Mouse (Mus musculus) MEL (cell line): ENCODE results near the gene Wdr37. TPM values are rescaled to one million over a fixed set of nuclear protein-coding genes. Genes with fewer than 3 reads are reported as not detected.

Experiments used
- DNase-seq: peaks from one replicate; pipeline ENCODE4 v3.0.0; 2011; ENCODE audit warnings: low read depth, low spot score
- H3K27ac ChIP-seq: 2 replicates; pipeline ENCODE4 v1.5.1; 2012; ENCODE audit warnings: low read depth, mild to moderate bottlenecking, control low read depth, low read length, moderate library complexity; ENCODE audit not compliant: control insufficient read depth
- H3K27me3 ChIP-seq, 2 experiments: fragments of 150-350 bp in 1 of 2; sonication (generic) in 1 of 2; 2 replicates each; pipeline ENCODE4 v1.6.1; 2012; ENCODE audit warnings: low read length in 2 of 2, mild to moderate bottlenecking in 2 of 2, improper control_type of control experiment in 1 of 2, moderate library complexity in 1 of 2; ENCODE audit not compliant: insufficient read depth in 2 of 2, control insufficient read depth in 1 of 2
- H3K36me3 ChIP-seq, 2 experiments: 2 replicates each; pipeline ENCODE4 v1.6.1; 2012 to 2014; ENCODE audit warnings: low read length in 2 of 2, improper control_type of control experiment in 1 of 2, inconsistent platforms in 1 of 2, mild to moderate bottlenecking in 1 of 2; ENCODE audit not compliant: insufficient read depth in 2 of 2, control insufficient read depth in 1 of 2
- H3K4me1 ChIP-seq, 2 experiments: fragments of 150-350 bp in 1 of 2; sonication (generic) in 1 of 2; 2 replicates each; pipeline ENCODE4 v1.6.1; 2012; ENCODE audit warnings: low read length in 2 of 2, improper control_type of control experiment in 1 of 2, mild to moderate bottlenecking in 1 of 2; ENCODE audit not compliant: insufficient read depth in 2 of 2, control insufficient read depth in 1 of 2
- H3K4me3 ChIP-seq, 2 experiments: fragments of 150-350 bp in 1 of 2; sonication (generic) in 1 of 2; 2 replicates each; pipeline ENCODE4 v1.5.1; 2012; ENCODE audit warnings: low read depth in 2 of 2, low read length in 2 of 2, mild to moderate bottlenecking in 2 of 2, moderate library complexity in 2 of 2, control low read depth in 1 of 2, improper control_type of control experiment in 1 of 2; ENCODE audit not compliant: control insufficient read depth in 1 of 2, insufficient read depth in 1 of 2
- H3K79me2 ChIP-seq: 2 replicates; pipeline ENCODE4 v1.6.1; 2012; ENCODE audit warnings: mild to moderate bottlenecking, low read length, moderate library complexity; ENCODE audit not compliant: control insufficient read depth, poor library complexity, insufficient read depth
- H3K9ac ChIP-seq: 2 replicates; pipeline ENCODE4 v1.6.1; 2012; ENCODE audit warnings: low read depth, mild to moderate bottlenecking, control low read depth, low read length, moderate library complexity; ENCODE audit not compliant: control insufficient read depth, poor library complexity, severe bottlenecking
- H3K9me3 ChIP-seq: fragments of 150-350 bp; sonication (generic); replicated peaks from 2 replicates; pipeline ENCODE4 v1.6.1; 2012; ENCODE audit warnings: mild to moderate bottlenecking, low read length, improper control_type of control experiment, moderate library complexity; ENCODE audit not compliant: insufficient read depth
- BHLHE40 ChIP-seq: IDR thresholded peaks from 2 replicates; pipeline ENCODE4 v1.6.1; 2012; ENCODE audit warnings: low read depth, mild to moderate bottlenecking, inconsistent platforms, low read length, improper control_type of control experiment, borderline replicate concordance
- CHD2 ChIP-seq: IDR thresholded peaks from 2 replicates; pipeline ENCODE4 v1.6.1; 2011; ENCODE audit warnings: low read length, improper control_type of control experiment
- CTCF ChIP-seq, 3 experiments: IDR thresholded peaks in 2 of 3; conservative IDR thresholded peaks in 1 of 3; 2 replicates each; pipeline ENCODE4 v1.5.1; 2011 to 2012; ENCODE audit warnings: low read length in 3 of 3, low read depth in 2 of 3, mild to moderate bottlenecking in 2 of 3, improper control_type of control experiment in 1 of 3, inconsistent platforms in 1 of 3, mixed read lengths in 1 of 3, moderate library complexity in 1 of 3; ENCODE audit not compliant: control insufficient read depth in 1 of 3, insufficient read depth in 1 of 3, poor library complexity in 1 of 3, severe bottlenecking in 1 of 3
- ELF1 ChIP-seq: IDR thresholded peaks from 2 replicates; pipeline ENCODE4 v1.6.1; 2014; ENCODE audit warnings: low read depth, mild to moderate bottlenecking, inconsistent platforms, low read length, improper control_type of control experiment, moderate library complexity
- HCFC1 ChIP-seq: IDR thresholded peaks from 2 replicates; pipeline ENCODE4 v1.6.1; 2012; ENCODE audit warnings: low read depth, mild to moderate bottlenecking, inconsistent platforms, low read length, improper control_type of control experiment, moderate library complexity
- JUND ChIP-seq: IDR thresholded peaks from 2 replicates; pipeline ENCODE4 v1.6.1; 2011; ENCODE audit warnings: low read depth, mild to moderate bottlenecking, improper control_type of control experiment, low read length
- KAT2A ChIP-seq: conservative IDR thresholded peaks from 2 replicates; pipeline ENCODE4 v1.6.1; 2012; ENCODE audit warnings: low read depth, low read length, improper control_type of control experiment, inconsistent platforms
- MAFK ChIP-seq: IDR thresholded peaks from 2 replicates; pipeline ENCODE4 v1.6.1; 2011; ENCODE audit warnings: low read depth, mild to moderate bottlenecking, low read length, improper control_type of control experiment, borderline replicate concordance
- MAX ChIP-seq: IDR thresholded peaks from 2 replicates; pipeline ENCODE4 v1.6.1; 2011; ENCODE audit warnings: low read length, improper control_type of control experiment
- MEF2A ChIP-seq: IDR thresholded peaks from 2 replicates; pipeline ENCODE4 v1.6.1; 2014; ENCODE audit warnings: low read depth, mild to moderate bottlenecking, inconsistent platforms, low read length, improper control_type of control experiment; ENCODE audit not compliant: poor library complexity, insufficient replicate concordance, severe bottlenecking; ENCODE audit errors: extremely low read depth
- MYB ChIP-seq: IDR thresholded peaks from 2 replicates; pipeline ENCODE4 v1.6.1; 2011; ENCODE audit warnings: mild to moderate bottlenecking, low read depth, low read length, improper control_type of control experiment
- NELFE ChIP-seq: IDR thresholded peaks from 2 replicates; pipeline ENCODE4 v1.6.1; 2011; ENCODE audit warnings: low read depth, low read length, improper control_type of control experiment
- NRF1 ChIP-seq: IDR thresholded peaks from 2 replicates; pipeline ENCODE4 v1.6.1; 2014; ENCODE audit warnings: low read depth, mild to moderate bottlenecking, inconsistent platforms, low read length, improper control_type of control experiment, moderate library complexity; ENCODE audit not compliant: poor library complexity, insufficient read depth, severe bottlenecking
- POLR2A ChIP-seq, 2 experiments: IDR thresholded peaks; 2 replicates each; pipeline ENCODE4 v1.6.1; 2011 to 2012; ENCODE audit warnings: low read length in 2 of 2, mild to moderate bottlenecking in 2 of 2, control low read depth in 1 of 2, improper control_type of control experiment in 1 of 2, low read depth in 1 of 2, moderate library complexity in 1 of 2; ENCODE audit not compliant: control insufficient read depth in 1 of 2, insufficient read depth in 1 of 2, poor library complexity in 1 of 2
- POLR2AphosphoS2 ChIP-seq: IDR thresholded peaks from 2 replicates; pipeline ENCODE4 v1.6.1; 2011; ENCODE audit warnings: low read length, improper control_type of control experiment
- RAD21 ChIP-seq: IDR thresholded peaks from 2 replicates; pipeline ENCODE4 v1.6.1; 2011; ENCODE audit warnings: mild to moderate bottlenecking, low read depth, low read length, improper control_type of control experiment
- RCOR1 ChIP-seq: IDR thresholded peaks from 2 replicates; pipeline ENCODE4 v1.6.1; 2012; ENCODE audit warnings: low read depth, mild to moderate bottlenecking, inconsistent platforms, low read length, improper control_type of control experiment
- SIN3A ChIP-seq: IDR thresholded peaks from 2 replicates; pipeline ENCODE4 v1.6.1; 2012; ENCODE audit warnings: low read length, improper control_type of control experiment, inconsistent platforms
- SMC3 ChIP-seq: IDR thresholded peaks from 2 replicates; pipeline ENCODE4 v1.6.1; 2011; ENCODE audit warnings: low read depth, low read length, improper control_type of control experiment
- TAL1 ChIP-seq: IDR thresholded peaks from 2 replicates; pipeline ENCODE4 v1.6.1; 2012; ENCODE audit warnings: mild to moderate bottlenecking, inconsistent platforms, low read length, moderate library complexity, mixed read lengths
- TBP ChIP-seq: IDR thresholded peaks from 2 replicates; pipeline ENCODE4 v1.8.0; 2011; ENCODE audit warnings: low read depth, low read length, improper control_type of control experiment
- USF1 ChIP-seq: IDR thresholded peaks from 2 replicates; pipeline ENCODE4 v1.6.1; 2014; ENCODE audit warnings: low read depth, mild to moderate bottlenecking, inconsistent platforms, low read length, improper control_type of control experiment, moderate library complexity
- USF2 ChIP-seq, 2 experiments: IDR thresholded peaks; 2 replicates each; pipeline ENCODE4 v1.6.1; 2011 to 2012; ENCODE audit warnings: improper control_type of control experiment in 2 of 2, low read length in 2 of 2, borderline replicate concordance in 1 of 2, inconsistent platforms in 1 of 2, low read depth in 1 of 2, mild to moderate bottlenecking in 1 of 2; ENCODE audit not compliant: insufficient read depth in 1 of 2
- ZC3H11A ChIP-seq: IDR thresholded peaks from 2 replicates; pipeline ENCODE4 v1.6.1; 2012; ENCODE audit warnings: low read depth, mild to moderate bottlenecking, inconsistent platforms, low read length, improper control_type of control experiment
- ZMIZ1 ChIP-seq: IDR thresholded peaks from 2 replicates; pipeline ENCODE4 v1.6.1; 2012; ENCODE audit warnings: low read depth, mild to moderate bottlenecking, inconsistent platforms, low read length, improper control_type of control experiment, moderate library complexity
- ZNF384 ChIP-seq: IDR thresholded peaks from 2 replicates; pipeline ENCODE4 v1.6.1; 2012; ENCODE audit warnings: low read depth, mild to moderate bottlenecking, inconsistent platforms, low read length, improper control_type of control experiment
- polyA plus RNA-seq, 2 experiments: library from polyadenylated mRNA; stranded (reverse) in 1 of 2; unstranded in 1 of 2; fragments of >175 nt in 1 of 2; fragments of >200 nt in 1 of 2; gene quantifications; 2 replicates each; pipeline versions ENCODE4 v1.2.1 to v1.2.4; 2012; ENCODE audit warnings: low replicate concordance in 2 of 2, low read depth in 1 of 2; ENCODE audit not compliant: insufficient read length in 2 of 2, insufficient read depth in 1 of 2, missing spikeins in 1 of 2
- total RNA-seq: library from RNA; depleted of rRNA; stranded (reverse); fragments of 300-350 nt; gene quantifications from 2 replicates; pipeline ENCODE4 v1.2.3, GENCODE M21; 2012

Gene Wdr37
- total and polyA plus RNA-seq, 3 experiments, result 8.6 to 14.7 TPM; not detected in 1

DNA sequence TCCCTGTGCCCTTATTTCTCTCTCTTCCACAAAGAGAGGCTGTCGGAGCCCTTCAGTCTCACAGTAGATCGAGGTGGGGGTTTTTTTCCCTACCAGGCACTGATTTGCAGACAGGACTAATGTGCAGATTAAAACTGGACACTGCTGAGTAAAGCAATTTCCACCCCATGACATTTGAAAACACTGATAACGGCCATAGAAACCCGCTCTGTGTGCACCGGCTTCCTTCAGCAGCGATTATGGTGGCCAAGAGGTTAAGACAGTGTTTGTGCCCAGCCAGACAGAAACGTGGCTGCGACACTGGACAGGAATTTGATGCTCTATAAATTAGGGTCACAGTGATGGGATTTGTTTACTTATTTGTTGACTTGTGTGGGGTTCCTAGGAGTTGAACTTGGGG is 78.5 kb downstream of the Wdr37 start:
- no peaks in the 10 kb centered on the region for H3K4me1 ChIP-seq
- DNase-seq, result no peak
- H3K9me3 ChIP-seq, result no peaks in the 10 kb centered on the region
- no peaks in the 10 kb centered on the region for H3K36me3 ChIP-seq
- no peak overlapping the region for H3K27ac ChIP-seq
- H3K4me3 ChIP-seq, result no peak overlapping the region
- TF ChIP-seq HCFC1 (no peak), MEF2A (no peak), TBP (no peak), POLR2A (IDR thresholded peaks at IDR 0.05; ENCODE audit: control insufficient read depth in 1 of 2, insufficient read depth in 1 of 2, low read depth in 1 of 2, low read length in 2 of 2, poor library complexity in 1 of 2) (no peak), MYB (no peak), CTCF (IDR thresholded peaks at IDR 0.05 in 2 of 3, conservative IDR thresholded peaks at IDR 0.05 in 1 of 3; ENCODE audit: control insufficient read depth in 1 of 3, insufficient read depth in 1 of 3, low read depth in 2 of 3, low read length in 3 of 3, poor library complexity in 1 of 3, severe bottlenecking in 1 of 3) (no peak), SIN3A (no peak), MAX (no peak), MAFK (no peak), POLR2AphosphoS2 (no peak), RCOR1 (no peak), SMC3 (no peak), CHD2 (no peak), USF2 (IDR thresholded peaks at IDR 0.05; ENCODE audit: borderline replicate concordance in 1 of 2, insufficient read depth in 1 of 2, low read depth in 1 of 2, low read length in 2 of 2) (no peak)
- TF ChIP-seq, all 39 proteins: peak for 0
- H3K27me3 ChIP-seq, result no peaks in the 10 kb centered on the region
- no peaks in the 10 kb centered on the region for H3K79me2 ChIP-seq
- H3K9ac ChIP-seq, result no peak overlapping the region

DNA sequence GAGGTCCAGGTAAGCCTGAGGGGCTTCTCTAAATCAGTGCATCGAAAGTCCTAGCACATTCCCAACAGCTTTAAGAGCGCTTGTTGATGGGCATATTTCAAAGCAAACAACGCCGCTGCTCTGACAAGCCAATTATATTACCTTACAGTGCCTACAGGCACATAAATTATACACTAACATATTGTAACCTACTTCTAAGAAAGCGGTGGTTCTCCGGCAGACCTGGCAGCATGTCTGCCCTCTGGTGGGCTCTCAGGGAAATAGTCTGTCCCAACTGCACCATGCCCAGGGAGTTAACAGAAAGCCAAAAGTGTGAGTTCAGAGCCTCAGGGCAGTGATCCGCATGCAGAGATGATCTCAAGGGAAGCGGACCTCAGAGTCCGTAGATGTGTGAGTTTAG is 86.5 kb downstream of the Wdr37 start:
- Histone ChIP-seq H3K27me3 (peaks cover 0 to 2% of the 10 kb centered on the region in 2 experiments; a peak in 1 of 4 replicates), H3K36me3 (peaks cover 0 to 4% of the 10 kb centered on the region in 2 experiments; a peak in 1 of 4 replicates), H3K9ac (no peak overlapping the region), H3K4me1 (peaks cover 0 to 8% of the 10 kb centered on the region in 2 experiments; a peak in 1 of 4 replicates), H3K27ac (no peak overlapping the region), H3K4me3 (peak overlapping the region; percentile 34 to 39), H3K9me3 (no peaks in the 10 kb centered on the region), H3K79me2 (no peaks in the 10 kb centered on the region)
- DNase-seq, result peak; percentile 79
- no peak for TF ChIP-seq TAL1
- TF ChIP-seq JUND, result no peak
- TF ChIP-seq USF1, result no peak
- 0 out of 2 replicates have a peak, but pooled peaks have one; percentile 19 for TF ChIP-seq ELF1
- TF ChIP-seq NELFE, result no peak
- TF ChIP-seq ZMIZ1, result no peak
- no peak for TF ChIP-seq KAT2A
- peak; percentile 95 for TF ChIP-seq SMC3
- TF ChIP-seq BHLHE40, result 0 out of 2 replicates have a peak, but pooled peaks have one; percentile 32
- 0 out of 2 replicates have a peak, but pooled peaks have one; percentile 20 for TF ChIP-seq NRF1
- peak; percentile 79 to 83 (median 82) for TF ChIP-seq CTCF (IDR thresholded peaks at IDR 0.05 in 2 of 3, conservative IDR thresholded peaks at IDR 0.05 in 1 of 3; ENCODE audit: control insufficient read depth in 1 of 3, insufficient read depth in 1 of 3, low read depth in 2 of 3, low read length in 3 of 3, poor library complexity in 1 of 3, severe bottlenecking in 1 of 3)
- no peak; the same call in 1 of the 2 replicates for TF ChIP-seq SIN3A
- peak; percentile 20; the same call in 1 of the 2 replicates for TF ChIP-seq ZNF384
- peak; percentile 74 for TF ChIP-seq RAD21
- TF ChIP-seq POLR2A (IDR thresholded peaks at IDR 0.05; ENCODE audit: control insufficient read depth in 1 of 2, insufficient read depth in 1 of 2, low read depth in 1 of 2, low read length in 2 of 2, poor library complexity in 1 of 2), result no peak
- peak; percentile 80 for TF ChIP-seq ZC3H11A
